ENCODE assay signal across 11 mouse cellular contexts in the genomic region with DNA sequence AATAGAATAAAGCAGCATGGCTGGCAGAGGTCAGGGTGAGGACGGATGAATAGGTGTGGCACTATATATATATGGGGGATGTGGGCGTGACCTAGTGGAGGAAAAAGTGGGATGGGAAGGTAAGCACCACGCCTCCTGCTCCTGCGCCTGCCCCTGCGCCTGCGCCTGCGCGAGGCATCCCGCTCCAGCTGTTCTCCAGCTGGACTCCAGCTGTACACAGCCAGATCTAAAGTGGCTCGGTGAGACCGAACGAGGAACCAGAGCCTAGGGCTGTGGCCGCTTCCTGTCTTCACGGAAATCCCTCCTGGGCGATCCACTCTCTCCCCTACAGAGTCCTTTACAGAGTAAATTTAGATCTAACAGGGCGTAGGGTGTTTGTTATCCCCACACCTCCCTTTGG.
DNase-seq lines count a peak whose midpoint lies in the region; ATAC-seq and TF ChIP-seq lines count a peak whose summit lies in the region.
"Had no signal": no experiment of that assay in that cellular context is flagged by ENCODE, and none has a peak within 500 bp of the region (broad histone marks: within the 10 kb centered on the region; RNA-seq: fewer than 3 reads in every experiment).

No protein-coding gene starts in this region.

- H3K9me3 ChIP-seq in heart, postnatal 0 days (replicated peaks; ENCODE audit: control insufficient read depth, low read length) = 0 out of 2 replicates have a peak, but pooled peaks cover 4% of the 10 kb centered on the region
- no peaks in the 10 kb centered on the region for H3K9me3 ChIP-seq in lung, embryonic 16.5 days (ENCODE audit: control insufficient read depth, low read length)
- H3K9me3 ChIP-seq: midbrain, embryonic 15.5 days had no signal

- intact Hi-C loops in heart, postnatal 25 days (cut with DNase I) = no loop called here

- H3K4me3 ChIP-seq in heart, postnatal 0 days (ENCODE audit: low read depth, low read length) = peak overlapping the region; percentile 22
- H3K4me3 ChIP-seq in lung, embryonic 16.5 days (ENCODE audit: low read length) = no peak overlapping the region
- H3K4me3 ChIP-seq: left cerebral cortex, adult 2 months; midbrain, embryonic 15.5 days had no signal

- peak; percentile 17; the same call in 1 of the 2 replicates for ATAC-seq in heart, postnatal 0 days (ENCODE audit: insufficient read depth, low read depth)
- peak; percentile 44 for ATAC-seq in lung, embryonic 16.5 days (ENCODE audit: low read depth)
- ATAC-seq: midbrain, embryonic 15.5 days had no signal

- 39% methylated on average over 16 of the region's 16 CpGs for WGBS in heart, postnatal 0 days
- WGBS in lung, embryonic 16.5 days = 35% methylated on average over 16 of the region's 16 CpGs

- peaks cover 12% of the 10 kb centered on the region; the same call in 1 of the 2 replicates for H3K27me3 ChIP-seq in heart, postnatal 0 days (ENCODE audit: control insufficient read depth, insufficient read depth, low read length)
- H3K27me3 ChIP-seq in lung, embryonic 16.5 days (ENCODE audit: control insufficient read depth, insufficient read depth, low read depth, low read length) = peaks cover 4% of the 10 kb centered on the region; the same call in 1 of the 2 replicates

- H3K36me3 ChIP-seq in heart, postnatal 0 days (replicated peaks; ENCODE audit: control insufficient read depth, insufficient read depth, low read length) = no peaks in the 10 kb centered on the region
- H3K36me3 ChIP-seq in lung, embryonic 16.5 days (ENCODE audit: control insufficient read depth, insufficient read depth, low read length) = no peaks in the 10 kb centered on the region
- H3K36me3 ChIP-seq: midbrain, embryonic 15.5 days had no signal

- DNase-seq in heart, adult 18-20 months = peak; percentile 52 to 54
- no peak for DNase-seq in heart, postnatal 25 days (ENCODE audit: low spot score)
- peak; percentile 89 for DNase-seq in ZHBTc4 (ENCODE audit: low read depth, low spot score)
- no peak for DNase-seq in heart, postnatal 0 days (ENCODE audit: low spot score)
- DNase-seq in adrenal gland, adult 18-20 months (ENCODE audit: low spot score in 2 of 2) = no peak
- DNase-seq in cerebellum, postnatal 25 days = no peak
- DNase-seq in gastrocnemius, adult 18-20 months (ENCODE audit: low spot score) = no peak
- DNase-seq: adrenal gland, postnatal 36 days had no signal

- no peak overlapping the region for H3K9ac ChIP-seq in heart, postnatal 0 days (replicated peaks; ENCODE audit: low read depth, low read length)
- H3K9ac ChIP-seq in lung, embryonic 16.5 days (ENCODE audit: low read length) = no peak overlapping the region
- H3K9ac ChIP-seq: midbrain, embryonic 15.5 days had no signal

- no peak overlapping the region for H3K27ac ChIP-seq in heart, postnatal 0 days (ENCODE audit: low read depth)
- peak overlapping the region; percentile 55; the same call in 1 of the 2 replicates for H3K27ac ChIP-seq in lung, embryonic 16.5 days (ENCODE audit: low read length)
- H3K27ac ChIP-seq: left cerebral cortex, adult 2 months; midbrain, embryonic 15.5 days had no signal

- H3K4me2 ChIP-seq in heart, postnatal 0 days (ENCODE audit: low read depth, low read length) = peak overlapping the region; percentile 52
- peak overlapping the region; percentile 19 for H3K4me2 ChIP-seq in lung, embryonic 16.5 days (ENCODE audit: low read depth, low read length)
- H3K4me2 ChIP-seq: midbrain, embryonic 15.5 days had no signal

- TF ChIP-seq CTCF in heart, postnatal 0 days (IDR thresholded peaks at IDR 0.05; ENCODE audit: low read depth) = no peak

- no peak for TF ChIP-seq EP300 in heart, postnatal 0 days (IDR thresholded peaks at IDR 0.05; ENCODE audit: low read depth)

- H3K4me1 ChIP-seq in heart, postnatal 0 days (ENCODE audit: control insufficient read depth, insufficient read depth) = no peaks in the 10 kb centered on the region
- H3K4me1 ChIP-seq in lung, embryonic 16.5 days (replicated peaks; ENCODE audit: control insufficient read depth, insufficient read depth, low read length) = peaks cover 10% of the 10 kb centered on the region

Comparison
In these comparisons a context has a peak if more than half of its experiments do, and no peak if none do; other contexts are left out.
1. DNase-seq: peak in heart, adult 18-20 months (2 of 2) and ZHBTc4 (single experiment); none in heart, postnatal 25 days (single experiment), heart, postnatal 0 days (single experiment), adrenal gland, adult 18-20 months (0 of 2), cerebellum, postnatal 25 days (0 of 2) and gastrocnemius, adult 18-20 months (single experiment).